Mouse (Mus musculus): ENCODE measurements at regions not wholly inside any gene's neighbourhood (a gene's known extent, or its start where the extent isn't known, plus 50 kb on each side); places are given as distances from the start of the nearest gene placed in this dataset.

GRCm38 (mm10) chr12:7918385-7918784, 59.1 kb upstream of the Apob start:
- no peak for ATAC-seq (replicated peaks; ENCODE audit: low FRiP score)
- Histone ChIP-seq H3K9me3 (replicated peaks) (no peaks in the 10 kb centered on the region), H3K36me3 (no peaks in the 10 kb centered on the region), H3K9ac (no peak overlapping the region), H3K27ac (no peak overlapping the region), H3K4me3 (replicated peaks) (no peak overlapping the region), H3K4me2 (no peak overlapping the region), H3K27me3 (0 out of 2 replicates have a peak, but pooled peaks cover 3% of the 10 kb centered on the region), H3K4me1 (no peaks in the 10 kb centered on the region)
- 66% methylated on average over 1 of the region's 1 CpGs for WGBS

DNA sequence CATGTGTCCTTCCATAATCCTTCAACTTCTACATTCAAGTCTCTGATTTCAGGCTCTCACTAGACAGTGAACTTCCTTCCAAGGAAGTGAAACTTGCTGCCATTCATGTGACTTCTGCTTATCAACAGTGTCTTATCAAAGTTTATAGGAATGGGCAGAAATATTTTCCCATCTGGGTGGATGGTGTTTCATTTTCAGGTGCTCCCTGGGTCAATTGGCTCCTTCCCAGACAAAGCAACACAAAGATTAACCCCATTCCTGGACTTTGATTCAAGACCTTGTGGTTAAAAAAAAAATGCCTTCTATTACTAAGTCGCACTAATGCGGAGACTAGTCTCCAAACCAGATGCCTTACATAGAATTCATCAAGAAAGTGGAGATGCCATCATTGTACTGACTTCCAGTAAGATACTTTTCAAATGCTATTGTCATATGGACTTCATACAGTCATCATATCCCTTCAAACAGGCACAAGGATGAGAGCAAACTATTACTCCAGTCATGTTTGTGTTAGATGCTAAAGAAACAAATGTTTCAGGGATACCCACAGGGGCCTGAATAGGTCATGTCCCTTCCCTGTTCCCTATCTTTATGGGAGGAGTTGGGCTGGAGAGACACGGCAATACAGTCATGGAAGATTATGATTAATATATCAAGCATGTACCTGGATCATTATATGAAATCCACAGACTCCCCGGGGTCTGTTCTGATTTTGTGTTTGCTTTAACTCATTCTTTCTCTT, 58.3 kb upstream of the Apob start:
- Histone ChIP-seq H3K36me3 (no peaks in the 10 kb centered on the region), H3K27me3 (no peaks in the 10 kb centered on the region), H3K9ac (no peak overlapping the region), H3K4me2 (no peak overlapping the region), H3K4me3 (replicated peaks) (no peak overlapping the region), H3K27ac (no peak overlapping the region), H3K9me3 (replicated peaks) (no peaks in the 10 kb centered on the region), H3K4me1 (no peaks in the 10 kb centered on the region)
- ATAC-seq (replicated peaks; ENCODE audit: low FRiP score) = no peak
- 86% methylated on average over 4 of the region's 4 CpGs for WGBS

- 67% methylated on average over 2 of the region's 2 CpGs for WGBS
- Histone ChIP-seq H3K36me3 (no peaks in the 10 kb centered on the region), H3K4me3 (replicated peaks) (no peak overlapping the region), H3K9me3 (replicated peaks) (no peaks in the 10 kb centered on the region), H3K27ac (no peak overlapping the region), H3K4me1 (no peaks in the 10 kb centered on the region), H3K9ac (no peak overlapping the region), H3K27me3 (no peaks in the 10 kb centered on the region), H3K4me2 (no peak overlapping the region)
- ATAC-seq (replicated peaks; ENCODE audit: low FRiP score) = no peak
These were observed 57.6 kb upstream of the Apob start for GRCm38 (mm10) chr12:7919709-7920324.

- Histone ChIP-seq H3K27ac (no peak overlapping the region), H3K9me3 (replicated peaks) (no peaks in the 10 kb centered on the region), H3K36me3 (no peaks in the 10 kb centered on the region), H3K4me2 (no peak overlapping the region), H3K27me3 (no peaks in the 10 kb centered on the region), H3K4me3 (replicated peaks) (no peak overlapping the region), H3K4me1 (no peaks in the 10 kb centered on the region), H3K9ac (no peak overlapping the region)
- WGBS = 73% methylated on average over 1 of the region's 1 CpGs
- no peak for ATAC-seq (replicated peaks; ENCODE audit: low FRiP score)
These were observed 56.6 kb upstream of the Apob start for GRCm38 (mm10) chr12:7920888-7921287.

All from kidney, embryonic 15.5 days (tissue).